Mouse (Mus musculus): Measurements from ENCODE around the gene Wasl. TPM values are rescaled to one million over a fixed set of nuclear protein-coding genes. Genes with fewer than 3 reads are reported as not detected.
A peak's percentile ranks its signal among the peaks of the same experiment; 100 is the strongest.

The Wasl gene
- polyA plus RNA-seq, 1 experiment from 2014 or later: 122 TPM

DNA sequence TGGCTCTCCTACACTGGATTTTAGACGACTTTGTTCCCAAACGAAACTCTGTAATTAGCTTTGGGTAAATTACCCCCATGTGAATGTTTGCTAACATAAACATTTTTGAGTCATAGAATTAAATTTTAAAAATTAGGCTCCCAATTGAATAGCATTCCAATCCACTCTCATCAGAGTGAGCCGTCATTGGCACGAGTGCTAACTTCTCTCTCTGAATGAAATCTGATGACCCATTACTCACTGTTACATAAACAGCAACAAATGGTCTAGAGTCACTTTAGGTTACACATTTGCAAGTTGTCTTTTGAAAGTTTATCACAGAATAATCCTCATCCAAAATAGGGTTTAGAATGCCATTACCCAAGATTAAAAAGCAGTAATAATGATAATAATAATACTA is 55.3 kb downstream of the Wasl start:
- Histone ChIP-seq H3K4me1 (replicated peaks; ENCODE audit: insufficient read depth, low read length) (no peaks in the 10 kb centered on the region), H3K9ac (ENCODE audit: low read depth, low read length) (no peak overlapping the region), H3K27ac (no peak overlapping the region), H3K27me3 (ENCODE audit: insufficient read depth, low read length) (no peaks in the 10 kb centered on the region), H3K4me2 (ENCODE audit: low read length) (no peak overlapping the region), H3K4me3 (replicated peaks; ENCODE audit: low read depth, low read length) (no peak overlapping the region), H3K9me3 (replicated peaks; ENCODE audit: low read length) (no peaks in the 10 kb centered on the region), H3K36me3 (ENCODE audit: insufficient read depth, low read length) (0 out of 2 replicates have a peak, but pooled peaks cover 11% of the 10 kb centered on the region)
- ATAC-seq (replicated peaks; ENCODE audit: low FRiP score, low read depth) (no peak), DNase-seq (ENCODE audit: low spot score) (no peak)
- no peak for TF ChIP-seq CTCF (IDR thresholded peaks at IDR 0.05; ENCODE audit: low read depth)
- WGBS: 40% methylated on average over 4 of the region's 4 CpGs

DNA sequence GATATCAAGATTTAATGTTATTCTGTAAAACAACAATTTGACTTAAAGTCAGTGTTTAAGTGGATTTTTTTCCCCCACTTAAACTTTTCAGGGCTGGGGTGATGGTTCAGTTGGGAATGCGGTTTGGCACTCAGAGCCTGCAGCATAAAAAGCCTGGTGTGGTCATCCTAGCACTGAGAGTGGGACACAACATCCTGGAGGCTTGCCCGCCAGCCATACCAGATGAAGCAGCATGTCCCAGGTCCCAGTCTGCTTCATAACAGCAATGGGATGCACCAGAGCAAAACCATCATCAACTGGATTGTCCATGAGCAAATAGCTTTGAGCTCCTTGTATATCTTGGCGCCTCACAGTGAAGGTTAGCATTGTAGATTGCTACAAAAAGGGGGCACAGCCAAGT is 56.1 kb downstream of the Wasl start:
- Histone ChIP-seq H3K27me3 (ENCODE audit: insufficient read depth, low read length) (no peaks in the 10 kb centered on the region), H3K9ac (ENCODE audit: low read depth, low read length) (no peak overlapping the region), H3K4me1 (replicated peaks; ENCODE audit: insufficient read depth, low read length) (no peaks in the 10 kb centered on the region), H3K4me3 (replicated peaks; ENCODE audit: low read depth, low read length) (no peak overlapping the region), H3K27ac (no peak overlapping the region), H3K9me3 (replicated peaks; ENCODE audit: low read length) (no peaks in the 10 kb centered on the region), H3K4me2 (ENCODE audit: low read length) (no peak overlapping the region), H3K36me3 (ENCODE audit: insufficient read depth, low read length) (0 out of 2 replicates have a peak, but pooled peaks cover 4% of the 10 kb centered on the region)
- TF ChIP-seq CTCF (IDR thresholded peaks at IDR 0.05; ENCODE audit: low read depth): no peak
- no peak for ATAC-seq (replicated peaks; ENCODE audit: low FRiP score, low read depth)
- 90% methylated on average over 3 of the region's 3 CpGs for WGBS
- DNase-seq (ENCODE audit: low spot score): no peak

DNA sequence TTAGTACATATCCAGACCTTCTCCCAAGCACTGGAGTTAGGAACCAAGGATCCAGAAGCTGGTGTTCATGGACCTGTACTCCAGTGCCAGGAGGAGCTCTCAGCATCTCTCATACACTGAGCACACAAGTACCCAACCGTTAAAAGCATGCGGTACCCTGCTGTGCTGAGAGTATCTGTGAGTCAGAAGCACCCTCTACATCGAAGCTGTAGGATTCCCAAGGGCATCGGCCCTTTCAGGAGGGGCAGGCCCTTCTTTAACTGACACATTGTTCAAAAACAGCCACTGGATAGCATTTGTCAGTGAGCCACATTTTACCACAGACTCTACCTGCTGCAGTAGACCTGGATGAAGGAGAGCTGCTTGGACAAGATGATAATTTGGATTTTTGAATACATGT is 56.7 kb downstream of the Wasl start:
- Histone ChIP-seq H3K36me3 (ENCODE audit: insufficient read depth, low read length) (0 out of 2 replicates have a peak, but pooled peaks cover 4% of the 10 kb centered on the region), H3K9me3 (replicated peaks; ENCODE audit: low read length) (no peaks in the 10 kb centered on the region), H3K9ac (ENCODE audit: low read depth, low read length) (no peak overlapping the region), H3K4me3 (replicated peaks; ENCODE audit: low read depth, low read length) (no peak overlapping the region), H3K27me3 (ENCODE audit: insufficient read depth, low read length) (no peaks in the 10 kb centered on the region), H3K27ac (no peak overlapping the region), H3K4me2 (ENCODE audit: low read length) (no peak overlapping the region), H3K4me1 (replicated peaks; ENCODE audit: insufficient read depth, low read length) (no peaks in the 10 kb centered on the region)
- 0 out of 2 replicates have a peak, but pooled peaks have one; percentile 42 for ATAC-seq (replicated peaks; ENCODE audit: low FRiP score, low read depth)
- no peak for DNase-seq (ENCODE audit: low spot score)
- WGBS: 60% methylated on average over 4 of the region's 4 CpGs
- TF ChIP-seq CTCF (IDR thresholded peaks at IDR 0.05; ENCODE audit: low read depth): no peak

DNA sequence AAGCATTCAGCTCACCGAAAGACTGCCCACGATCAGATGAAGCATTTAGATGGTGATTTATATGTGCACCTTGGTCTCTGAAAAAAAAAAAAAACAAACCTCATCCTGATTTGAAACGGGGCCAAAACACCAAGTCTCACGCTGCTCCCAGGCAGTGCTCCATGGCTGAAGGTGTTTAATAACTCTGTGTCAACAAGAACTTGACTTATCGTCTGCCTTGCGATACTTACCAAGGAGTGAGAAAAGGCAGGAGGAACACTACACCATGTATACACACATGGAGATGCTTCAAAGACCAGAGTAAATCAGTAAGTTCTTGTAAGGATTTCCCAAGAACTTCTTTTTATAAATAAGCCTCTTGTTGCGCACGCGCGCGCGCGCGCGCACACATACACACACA is 57.3 kb downstream of the Wasl start:
- Histone ChIP-seq H3K27me3 (ENCODE audit: insufficient read depth, low read length) (no peaks in the 10 kb centered on the region), H3K9ac (ENCODE audit: low read depth, low read length) (no peak overlapping the region), H3K36me3 (ENCODE audit: insufficient read depth, low read length) (0 out of 2 replicates have a peak, but pooled peaks cover 1% of the 10 kb centered on the region), H3K4me1 (replicated peaks; ENCODE audit: insufficient read depth, low read length) (no peaks in the 10 kb centered on the region), H3K27ac (no peak overlapping the region), H3K9me3 (replicated peaks; ENCODE audit: low read length) (no peaks in the 10 kb centered on the region), H3K4me3 (replicated peaks; ENCODE audit: low read depth, low read length) (no peak overlapping the region), H3K4me2 (ENCODE audit: low read length) (no peak overlapping the region)
- ATAC-seq (replicated peaks; ENCODE audit: low FRiP score, low read depth): 0 out of 2 replicates have a peak, but pooled peaks have one; percentile 23
- TF ChIP-seq CTCF (IDR thresholded peaks at IDR 0.05; ENCODE audit: low read depth): no peak
- 56% methylated on average over 15 of the region's 15 CpGs for WGBS
- peak; percentile 25 for DNase-seq (ENCODE audit: low spot score)

DNA sequence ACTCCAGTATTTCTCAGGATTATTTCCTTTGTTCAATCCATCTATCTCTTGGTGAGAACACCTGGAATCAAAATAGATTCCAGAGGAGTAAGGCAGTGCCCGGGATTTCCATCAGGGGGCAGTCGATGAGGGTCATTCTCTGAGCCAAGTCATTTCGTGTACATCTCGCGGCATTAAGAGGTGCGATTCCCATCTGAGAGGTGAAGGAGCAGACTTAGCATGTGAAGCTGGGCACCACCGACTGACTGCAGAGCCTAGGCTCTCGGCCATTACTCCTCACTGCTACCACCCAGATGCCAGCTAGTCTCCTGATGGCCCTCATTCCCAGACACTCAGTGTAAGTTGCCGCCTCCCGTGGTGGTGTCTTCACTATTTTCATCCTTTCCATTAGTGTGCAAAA is 58.3 kb downstream of the Wasl start:
- Histone ChIP-seq H3K9me3 (replicated peaks; ENCODE audit: low read length) (no peaks in the 10 kb centered on the region), H3K4me2 (ENCODE audit: low read length) (no peak overlapping the region), H3K27ac (no peak overlapping the region), H3K9ac (ENCODE audit: low read depth, low read length) (no peak overlapping the region), H3K27me3 (ENCODE audit: insufficient read depth, low read length) (no peaks in the 10 kb centered on the region), H3K4me3 (replicated peaks; ENCODE audit: low read depth, low read length) (no peak overlapping the region), H3K36me3 (ENCODE audit: insufficient read depth, low read length) (no peaks in the 10 kb centered on the region), H3K4me1 (replicated peaks; ENCODE audit: insufficient read depth, low read length) (no peaks in the 10 kb centered on the region)
- WGBS: 82% methylated on average over 10 of the region's 10 CpGs
- ATAC-seq (replicated peaks; ENCODE audit: low FRiP score, low read depth): no peak
- no peak for DNase-seq (ENCODE audit: low spot score)
- TF ChIP-seq CTCF (IDR thresholded peaks at IDR 0.05; ENCODE audit: low read depth): no peak

DNA sequence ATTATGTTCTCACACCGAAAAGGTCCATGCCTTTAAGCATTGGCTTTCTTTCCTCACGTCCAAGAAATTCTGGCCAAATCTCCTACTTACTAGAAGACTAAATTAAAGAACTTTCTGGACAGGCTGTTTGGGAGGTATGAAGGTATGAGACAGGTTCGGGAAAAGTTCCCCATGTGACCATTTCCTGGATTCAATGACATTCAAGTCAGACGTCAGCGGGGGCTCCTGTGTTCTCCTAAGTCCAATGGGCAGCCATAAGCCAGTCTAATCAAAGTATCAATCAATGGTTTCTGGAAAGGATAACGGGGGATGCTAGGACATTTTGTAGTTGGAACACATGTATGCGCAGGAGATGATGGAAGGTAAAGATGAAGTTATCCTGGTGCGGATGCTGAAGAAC is 59.2 kb downstream of the Wasl start:
- no peak for TF ChIP-seq CTCF (IDR thresholded peaks at IDR 0.05; ENCODE audit: low read depth)
- H3K9ac ChIP-seq (ENCODE audit: low read depth, low read length): no peak overlapping the region
- no peaks in the 10 kb centered on the region for H3K9me3 ChIP-seq (replicated peaks; ENCODE audit: low read length)
- H3K4me1 ChIP-seq (replicated peaks; ENCODE audit: insufficient read depth, low read length): no peaks in the 10 kb centered on the region
- H3K36me3 ChIP-seq (ENCODE audit: insufficient read depth, low read length): no peaks in the 10 kb centered on the region
- no peak overlapping the region for H3K27ac ChIP-seq
- no peaks in the 10 kb centered on the region for H3K27me3 ChIP-seq (ENCODE audit: insufficient read depth, low read length)
- ATAC-seq (replicated peaks; ENCODE audit: low FRiP score, low read depth) (no peak), DNase-seq (ENCODE audit: low spot score) (no peak)
- no peak overlapping the region for H3K4me2 ChIP-seq (ENCODE audit: low read length)
- WGBS: 95% methylated on average over 8 of the region's 8 CpGs
- no peak overlapping the region for H3K4me3 ChIP-seq (replicated peaks; ENCODE audit: low read depth, low read length)

DNA sequence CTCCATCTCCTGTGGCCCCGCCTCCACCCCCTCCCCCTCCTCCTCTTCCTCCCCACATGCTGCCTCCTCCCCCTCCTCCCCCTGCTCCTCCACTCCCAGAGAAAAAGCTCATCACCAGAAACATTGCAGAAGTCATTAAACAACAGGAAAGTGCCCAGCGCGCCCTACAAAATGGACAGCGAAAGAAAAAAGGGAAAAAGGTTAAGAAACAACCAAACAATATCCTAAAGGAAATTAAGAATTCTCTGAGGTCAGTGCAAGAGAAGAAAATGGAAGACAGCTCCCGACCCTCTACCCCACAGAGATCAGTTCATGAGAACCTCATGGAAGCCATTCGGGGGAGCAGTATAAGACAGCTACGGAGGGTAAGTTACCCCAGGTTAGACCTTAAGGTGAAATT is 60.5 kb downstream of the Wasl start:
- Histone ChIP-seq H3K4me2 (ENCODE audit: low read length) (no peak overlapping the region), H3K36me3 (ENCODE audit: insufficient read depth, low read length) (no peaks in the 10 kb centered on the region), H3K27me3 (ENCODE audit: insufficient read depth, low read length) (no peaks in the 10 kb centered on the region), H3K9me3 (replicated peaks; ENCODE audit: low read length) (no peaks in the 10 kb centered on the region), H3K4me3 (replicated peaks; ENCODE audit: low read depth, low read length) (no peak overlapping the region), H3K9ac (ENCODE audit: low read depth, low read length) (no peak overlapping the region), H3K4me1 (replicated peaks; ENCODE audit: insufficient read depth, low read length) (no peaks in the 10 kb centered on the region), H3K27ac (no peak overlapping the region)
- WGBS: 98% methylated on average over 7 of the region's 7 CpGs
- no peak for TF ChIP-seq CTCF (IDR thresholded peaks at IDR 0.05; ENCODE audit: low read depth)
- no peak for DNase-seq (ENCODE audit: low spot score)
- no peak for ATAC-seq (replicated peaks; ENCODE audit: low FRiP score, low read depth)

Measured in kidney, postnatal 0 days (tissue).